Mouse (Mus musculus): Measurements from ENCODE around the gene Smox. TPM values are rescaled to one million over a fixed set of nuclear protein-coding genes. Genes with fewer than 3 reads are reported as not detected.

Smox gene
- total and polyA plus RNA-seq, 3 experiments: 2.2 to 5.5 TPM; not detected in 1

DNA sequence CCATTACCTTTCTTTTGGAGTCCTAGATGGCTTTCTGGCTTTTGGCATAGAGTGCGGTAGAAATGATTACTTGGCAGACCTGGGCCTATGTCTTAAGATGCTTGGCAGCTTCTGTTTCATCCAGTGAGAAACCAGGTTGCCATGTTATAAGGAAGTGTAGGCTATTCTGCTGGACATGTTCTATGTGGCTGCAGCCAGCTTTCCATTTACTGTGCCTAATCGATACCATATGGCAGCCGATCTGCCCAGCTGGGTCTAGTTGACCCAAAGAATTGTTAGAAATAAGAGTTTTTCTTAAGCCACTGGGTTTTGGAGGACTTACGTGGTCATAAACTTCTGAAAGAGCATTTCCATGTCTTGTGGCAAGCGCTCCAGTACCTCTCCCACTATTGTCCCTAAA lies 4.0 kb upstream of the Smox start:
- Histone ChIP-seq H3K27me3 (ENCODE audit: control insufficient read depth in 1 of 2, insufficient read depth in 2 of 2, low read length in 2 of 2) (peaks cover 0 to 5% of the 10 kb centered on the region in 2 experiments; a peak in 3 of 4 replicates), H3K4me1 (ENCODE audit: control insufficient read depth in 1 of 2, insufficient read depth in 2 of 2, low read length in 2 of 2) (no peaks in the 10 kb centered on the region; a peak in 1 of 4 replicates), H3K36me3 (ENCODE audit: control insufficient read depth in 1 of 2, insufficient read depth in 2 of 2, low read length in 2 of 2) (no peaks in the 10 kb centered on the region), H3K9me3 (replicated peaks; ENCODE audit: insufficient read depth, low read length) (no peaks in the 10 kb centered on the region), H3K9ac (ENCODE audit: control insufficient read depth, low read depth, low read length, poor library complexity, severe bottlenecking) (no peak overlapping the region), H3K27ac (ENCODE audit: control insufficient read depth, low read depth, low read length) (no peak overlapping the region), H3K79me2 (ENCODE audit: control insufficient read depth, insufficient read depth, low read length, poor library complexity) (no peaks in the 10 kb centered on the region; the same call in 1 of the 2 replicates), H3K4me3 (ENCODE audit: control insufficient read depth in 1 of 2, insufficient read depth in 1 of 2, low read depth in 2 of 2, low read length in 2 of 2) (no peak overlapping the region)
- no peak for DNase-seq (ENCODE audit: low read depth, low spot score)
- TF ChIP-seq HCFC1 (IDR thresholded peaks at IDR 0.05; ENCODE audit: low read depth, low read length) (no peak), ZMIZ1 (IDR thresholded peaks at IDR 0.05; ENCODE audit: low read depth, low read length) (no peak), MXI1 (IDR thresholded peaks at IDR 0.05; ENCODE audit: low read depth, low read length) (no peak), POLR2AphosphoS2 (IDR thresholded peaks at IDR 0.05; ENCODE audit: low read length) (no peak), MYB (IDR thresholded peaks at IDR 0.05; ENCODE audit: low read depth, low read length) (no peak), CHD1 (IDR thresholded peaks at IDR 0.05; ENCODE audit: low read depth, low read length) (no peak), RAD21 (IDR thresholded peaks at IDR 0.05; ENCODE audit: low read depth, low read length) (no peak)

DNA sequence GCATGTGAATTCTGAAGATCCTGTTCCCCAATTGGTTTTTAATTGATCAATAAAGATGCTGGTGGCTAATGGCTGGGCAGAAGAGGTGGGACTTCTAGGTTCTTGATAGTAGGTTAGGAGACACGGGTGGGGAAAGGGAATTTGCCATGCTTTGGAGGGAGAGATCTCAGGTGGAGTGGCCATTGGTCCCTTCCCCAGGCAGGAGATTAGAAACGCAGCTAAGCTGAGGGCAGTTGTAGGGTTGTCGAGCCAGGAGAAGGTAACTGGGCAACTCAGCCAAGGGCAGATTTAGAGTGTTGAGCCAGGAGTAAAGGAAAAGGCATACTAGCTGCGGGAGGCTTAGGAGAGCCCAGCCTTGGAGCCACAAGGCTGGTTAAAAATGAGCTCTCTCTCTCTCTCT lies 3.0 kb upstream of the Smox start:
- Histone ChIP-seq H3K9ac (ENCODE audit: control insufficient read depth, low read depth, low read length, poor library complexity, severe bottlenecking) (no peak overlapping the region), H3K4me3 (ENCODE audit: control insufficient read depth in 1 of 2, insufficient read depth in 1 of 2, low read depth in 2 of 2, low read length in 2 of 2) (no peak overlapping the region), H3K79me2 (ENCODE audit: control insufficient read depth, insufficient read depth, low read length, poor library complexity) (no peaks in the 10 kb centered on the region; the same call in 1 of the 2 replicates), H3K36me3 (ENCODE audit: control insufficient read depth in 1 of 2, insufficient read depth in 2 of 2, low read length in 2 of 2) (no peaks in the 10 kb centered on the region), H3K4me1 (ENCODE audit: control insufficient read depth in 1 of 2, insufficient read depth in 2 of 2, low read length in 2 of 2) (no peaks in the 10 kb centered on the region; a peak in 1 of 4 replicates), H3K27me3 (ENCODE audit: control insufficient read depth in 1 of 2, insufficient read depth in 2 of 2, low read length in 2 of 2) (peaks cover 5 to 9% of the 10 kb centered on the region in 2 experiments), H3K9me3 (replicated peaks; ENCODE audit: insufficient read depth, low read length) (no peaks in the 10 kb centered on the region), H3K27ac (ENCODE audit: control insufficient read depth, low read depth, low read length) (no peak overlapping the region)
- no peak for DNase-seq (ENCODE audit: low read depth, low spot score)
- TF ChIP-seq CTCF (IDR thresholded peaks at IDR 0.05 in 2 of 3, conservative IDR thresholded peaks at IDR 0.05 in 1 of 3; ENCODE audit: control insufficient read depth in 1 of 3, insufficient read depth in 1 of 3, low read depth in 2 of 3, low read length in 3 of 3, poor library complexity in 1 of 3, severe bottlenecking in 1 of 3): no peak
- no peak for TF ChIP-seq MXI1 (IDR thresholded peaks at IDR 0.05; ENCODE audit: low read depth, low read length)
- no peak for TF ChIP-seq ETS1 (IDR thresholded peaks at IDR 0.05; ENCODE audit: low read depth, low read length)
- TF ChIP-seq BHLHE40 (IDR thresholded peaks at IDR 0.05; ENCODE audit: borderline replicate concordance, low read depth, low read length): no peak
- no peak for TF ChIP-seq MAX (IDR thresholded peaks at IDR 0.05; ENCODE audit: low read length)
- TF ChIP-seq POLR2AphosphoS5 (IDR thresholded peaks at IDR 0.05; ENCODE audit: borderline replicate concordance, low read depth, low read length): no peak
- no peak for TF ChIP-seq TBP (IDR thresholded peaks at IDR 0.05; ENCODE audit: low read depth, low read length)
- TF ChIP-seq ZNF384 (IDR thresholded peaks at IDR 0.05; ENCODE audit: low read depth, low read length): no peak
- no peak for TF ChIP-seq ZKSCAN1 (IDR thresholded peaks at IDR 0.05; ENCODE audit: low read depth, low read length)
- TF ChIP-seq MYC (IDR thresholded peaks at IDR 0.05; ENCODE audit: low read depth, low read length): no peak
- TF ChIP-seq ZC3H11A (IDR thresholded peaks at IDR 0.05; ENCODE audit: low read depth, low read length): no peak
- no peak for TF ChIP-seq KAT2A (conservative IDR thresholded peaks at IDR 0.05; ENCODE audit: low read depth, low read length)
- TF ChIP-seq NRF1 (IDR thresholded peaks at IDR 0.05; ENCODE audit: insufficient read depth, low read depth, low read length, poor library complexity, severe bottlenecking): no peak
- TF ChIP-seq ELF1 (IDR thresholded peaks at IDR 0.05; ENCODE audit: low read depth, low read length): no peak
- no peak for TF ChIP-seq HCFC1 (IDR thresholded peaks at IDR 0.05; ENCODE audit: low read depth, low read length)
- no peak for TF ChIP-seq GATA1 (IDR thresholded peaks at IDR 0.05; ENCODE audit: low read depth, low read length)
- no peak for TF ChIP-seq USF1 (IDR thresholded peaks at IDR 0.05; ENCODE audit: low read depth, low read length)
- TF ChIP-seq CHD2 (IDR thresholded peaks at IDR 0.05; ENCODE audit: low read length): no peak
- no peak for TF ChIP-seq NELFE (IDR thresholded peaks at IDR 0.05; ENCODE audit: low read depth, low read length)
- TF ChIP-seq POLR2AphosphoS2 (IDR thresholded peaks at IDR 0.05; ENCODE audit: low read length): no peak
